ENCODE assay signal across 30 mouse cellular contexts in the genomic region with DNA sequence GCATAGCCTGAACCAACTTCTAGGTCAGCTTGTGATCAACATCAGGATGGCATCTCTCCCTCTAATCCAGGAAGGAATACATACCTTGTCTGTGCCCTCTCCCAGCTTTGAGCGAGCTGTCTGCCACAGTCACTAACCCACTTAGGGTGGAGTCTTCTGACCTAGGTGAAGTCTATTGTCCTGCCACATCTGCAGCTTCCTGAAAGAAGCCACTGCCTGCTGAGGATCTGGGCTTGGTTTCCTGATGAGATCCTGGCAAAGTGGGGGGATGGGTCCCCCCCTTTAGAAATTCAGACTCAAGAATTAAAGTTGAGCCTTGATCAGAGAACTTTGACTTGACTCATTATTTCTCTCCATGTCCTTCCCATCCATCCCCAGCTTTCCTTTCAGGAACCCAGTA. TPM values are rescaled to one million over a fixed set of nuclear protein-coding genes. Genes with fewer than 3 reads are reported as not detected.
DNase-seq lines count a peak whose midpoint lies in the region; ATAC-seq lines count a peak whose summit lies in the region.
"Had no signal": no experiment of that assay in that cellular context is flagged by ENCODE, and none has a peak within 500 bp of the region (broad histone marks: within the 10 kb centered on the region; RNA-seq: fewer than 3 reads in every experiment).

No protein-coding gene starts in this region.

- no peaks in the 10 kb centered on the region for H3K9me3 ChIP-seq in forebrain, embryonic 10.5 days
- H3K9me3 ChIP-seq: G1E had no signal

- H3K27ac ChIP-seq in forebrain, embryonic 10.5 days, result no peak overlapping the region

- no peak overlapping the region for H3K4me3 ChIP-seq in forebrain, embryonic 10.5 days

- H3K36me3 ChIP-seq in forebrain, embryonic 10.5 days (replicated peaks), result no peaks in the 10 kb centered on the region
- H3K36me3 ChIP-seq: G1E had no signal

- 92% methylated on average over 1 of the region's 1 CpGs for WGBS in forebrain, embryonic 10.5 days

- no peaks in the 10 kb centered on the region for H3K27me3 ChIP-seq in forebrain, embryonic 10.5 days (ENCODE audit: poor library complexity, severe bottlenecking)
- H3K27me3 ChIP-seq: CH12.LX had no signal

- ATAC-seq in megakaryocyte, adult 5-6 weeks (ENCODE audit: poor library complexity, severe bottlenecking), result no peak
- ATAC-seq: activated CD4-positive, CD25-positive, alpha-beta regulatory T cell, adult 4 months; CD4-positive, CD25-positive, alpha-beta regulatory T cell, adult 4 months; Patski had no signal

- no peaks in the 10 kb centered on the region for H3K4me1 ChIP-seq in forebrain, embryonic 10.5 days

- DNase-seq in ES-CJ7 (ENCODE audit: low read depth, low spot score) (peak; percentile 60), R1 (ENCODE audit: low read depth, low spot score) (peak; percentile 62), ZHBTc4 (ENCODE audit: low read depth, low spot score) (peak; percentile 3)
- no peak for DNase-seq in lung, postnatal 25 days (ENCODE audit: low spot score)
- no peak for DNase-seq in forebrain, embryonic 10.5 days (ENCODE audit: extremely low spot score, low spot score)
- DNase-seq: adrenal gland, adult 2 months; adrenal gland, adult 8-10 months; adrenal gland, postnatal 10 days; adrenal gland, postnatal 14 days; adrenal gland, postnatal 25 days; adrenal gland, postnatal 36 days; B cell, adult 2 months; cerebellum, adult 11 months; cerebellum, adult 11-12 months; cerebellum, adult 18-20 months; cerebellum, adult 2 months; cerebellum, adult 8-10 months; cerebellum, adult 9-10 months had no signal

RNA-seq across cellular contexts. Expression of a gene that starts 32.0 kb away (rescaled TPM):
- polyA plus RNA-seq in forebrain, embryonic 10.5 days (2016; fragmentation: Nextera tagmentation; extraction: Ambion mirVana), result not detected in 2 replicates
- not detected in 2 replicates for total RNA-seq in megakaryocyte, adult 5-6 weeks (2015)
- not detected in 2 replicates for total RNA-seq in megakaryocyte, adult 5-6 weeks (2017)
- total RNA-seq: adrenal gland, adult 18-20 months; adrenal gland, adult 2 months; adrenal gland, adult 8-10 months; adrenal gland, postnatal 10 days; adrenal gland, postnatal 14 days; adrenal gland, postnatal 25 days; adrenal gland, postnatal 36 days; adrenal gland, postnatal 4 days; CH12.LX; ES-E14; G1E; MEL had no signal
- polyA plus RNA-seq: activated CD4-positive, CD25-positive, alpha-beta regulatory T cell, adult 4 months; adrenal gland, adult 2 months; brain, embryonic 14.5 days; C2C12; CD4-positive, CD25-positive, alpha-beta regulatory T cell, adult 4 months; cerebellum, adult 2 months; G1E; Patski had no signal

Comparison
In these comparisons a context has a peak if more than half of its experiments do, and no peak if none do; other contexts are left out.
1. DNase-seq: peak in ES-CJ7 (single experiment), R1 (single experiment) and ZHBTc4 (single experiment); none in lung, postnatal 25 days (single experiment) and forebrain, embryonic 10.5 days (single experiment).